Mouse (Mus musculus): ENCODE data around the gene Cyp1b1.

DNA sequence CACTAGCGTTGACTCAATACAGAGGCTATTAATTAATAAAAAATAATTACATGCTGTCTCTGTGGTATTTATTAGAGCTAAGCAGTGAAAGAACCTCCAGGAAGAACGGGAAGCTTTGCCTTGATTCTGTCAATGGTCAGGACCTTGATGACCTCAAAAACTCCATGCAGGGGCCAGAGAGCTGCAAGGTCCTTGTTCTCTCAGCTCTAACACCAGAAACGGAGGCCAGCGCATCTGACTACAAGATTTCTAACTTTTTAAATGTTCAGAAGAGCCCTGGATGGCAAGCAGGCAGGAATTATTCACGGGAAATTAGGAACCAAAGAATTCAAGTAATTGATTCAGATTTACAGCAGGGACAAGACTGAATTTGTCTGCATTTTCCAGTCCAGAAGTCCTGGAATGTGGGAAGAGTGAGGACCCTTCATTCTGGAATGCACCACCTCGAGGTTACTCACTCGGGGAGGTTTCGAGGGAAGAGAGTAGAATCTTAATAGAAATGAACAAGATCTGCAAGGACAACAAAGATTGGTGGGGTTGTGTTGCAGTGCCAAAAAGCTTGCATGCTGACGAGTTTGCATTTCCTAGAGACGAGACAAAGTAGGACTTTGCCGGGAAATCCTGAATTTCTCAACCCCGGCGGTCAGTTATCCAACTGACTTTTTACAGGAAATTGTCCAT lies 30.3 kb upstream of the Cyp1b1 start:
- TF ChIP-seq EP300 (optimal IDR thresholded peaks at IDR 0.05): no peak
- TF ChIP-seq CTCF (IDR thresholded peaks at IDR 0.05; ENCODE audit: low read depth): no peak
